Mouse (Mus musculus) MEL-GATA-1-ER (cell line): ENCODE results near the gene Dkkl1.

Experiments
- DNase-seq: peaks from one replicate; pipeline ENCODE4 v3.0.0-alpha.2; 2012; ENCODE audit warnings: low read depth; ENCODE audit errors: extremely low read depth

The Dkkl1 gene

DNA sequence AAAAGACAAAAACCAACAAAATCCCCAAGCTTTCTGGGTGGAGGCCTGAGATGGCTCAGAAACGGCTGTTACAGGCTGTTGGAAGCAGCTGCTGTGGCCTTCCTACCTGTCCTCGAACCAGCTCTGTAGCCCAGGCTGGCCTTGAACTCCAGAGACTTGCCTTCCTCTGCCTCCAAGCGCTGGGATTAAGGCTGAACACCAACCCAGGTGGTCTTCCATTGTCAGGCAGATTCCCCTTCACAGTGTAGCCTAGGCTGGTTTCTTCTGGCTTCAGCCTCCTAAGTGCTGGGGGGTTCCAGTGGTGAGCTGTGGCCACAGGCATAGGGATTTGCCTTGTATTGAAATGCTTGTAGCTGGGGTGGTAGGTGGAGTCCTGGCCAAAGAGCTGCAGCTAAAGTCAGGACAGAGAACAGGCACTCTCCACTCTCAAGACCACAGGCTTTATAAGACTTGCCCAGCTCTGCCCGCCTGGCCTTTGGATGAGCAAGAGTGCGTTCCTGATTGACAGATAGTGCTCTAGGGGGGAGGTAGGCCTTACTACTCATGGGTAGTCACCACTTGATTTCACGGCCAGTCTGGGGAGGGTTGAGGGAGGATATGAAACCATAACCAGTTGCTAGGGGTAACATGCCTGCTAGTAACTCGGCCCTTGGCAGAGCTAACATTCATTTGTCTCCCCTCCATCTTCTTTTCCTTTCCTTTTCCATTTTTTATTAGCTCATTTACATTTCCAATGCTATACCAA, 17.7 kb upstream of the Dkkl1 start:
- no peak for DNase-seq

DNA sequence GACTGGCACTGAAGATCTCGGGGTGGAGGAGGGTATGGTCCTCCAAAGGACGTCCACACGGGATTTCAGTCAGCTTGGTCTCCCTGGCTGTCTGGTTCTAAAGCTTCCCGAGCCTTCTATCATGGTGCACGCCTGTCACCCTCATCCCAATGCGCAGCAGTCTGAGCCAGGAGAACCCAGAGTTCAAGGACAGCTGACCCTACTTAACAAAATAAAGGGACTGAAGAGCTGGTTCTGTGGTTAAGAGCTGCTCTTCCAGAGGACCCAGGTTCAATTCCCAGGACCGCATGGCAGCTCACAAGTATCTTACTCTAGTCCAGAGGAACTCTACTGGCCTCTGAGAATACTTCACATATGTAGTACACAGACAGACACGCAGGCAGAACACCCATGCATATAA, 17.1 kb upstream of the Dkkl1 start:
- DNase-seq = no peak

DNA sequence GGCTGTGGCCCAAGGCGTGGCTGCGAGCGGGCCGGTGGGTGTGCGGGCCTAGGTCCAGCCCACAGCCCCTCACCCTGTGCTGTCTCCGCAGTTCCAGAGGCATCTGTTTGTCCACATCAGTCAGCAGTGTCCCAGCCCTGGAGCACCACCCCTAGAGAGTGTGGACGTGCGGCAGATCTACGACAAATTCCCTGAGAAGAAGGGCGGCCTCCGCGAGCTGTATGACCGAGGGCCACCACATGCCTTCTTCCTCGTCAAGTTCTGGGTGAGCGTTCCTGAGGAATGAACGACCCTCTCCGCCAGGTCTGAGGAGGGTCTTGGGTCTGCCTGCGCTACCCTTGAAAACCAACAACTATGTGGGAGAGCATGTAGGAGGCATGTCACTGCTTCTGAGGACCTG, 16.6 kb upstream of the Dkkl1 start:
- no peak for DNase-seq

DNA sequence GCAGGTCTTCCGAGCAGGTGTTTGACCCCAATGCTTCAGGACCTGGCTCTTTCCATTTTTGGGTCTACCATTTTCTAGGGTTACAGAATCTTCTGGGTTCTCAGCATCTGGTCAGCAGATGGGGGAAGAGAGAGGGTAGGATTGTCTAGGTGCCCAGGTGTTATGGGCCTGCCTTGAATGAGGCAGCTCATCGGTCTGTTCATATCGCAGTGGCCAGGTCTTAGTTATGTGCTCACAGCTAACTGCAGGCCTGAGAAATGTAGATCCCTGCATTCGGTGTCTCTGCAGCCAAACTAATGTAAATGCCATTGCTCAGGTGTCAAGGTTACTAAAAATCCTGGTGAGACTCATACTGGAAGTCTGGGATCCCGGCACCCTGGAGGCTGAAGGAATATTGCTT, 14.5 kb upstream of the Dkkl1 start:
- DNase-seq = no peak

DNA sequence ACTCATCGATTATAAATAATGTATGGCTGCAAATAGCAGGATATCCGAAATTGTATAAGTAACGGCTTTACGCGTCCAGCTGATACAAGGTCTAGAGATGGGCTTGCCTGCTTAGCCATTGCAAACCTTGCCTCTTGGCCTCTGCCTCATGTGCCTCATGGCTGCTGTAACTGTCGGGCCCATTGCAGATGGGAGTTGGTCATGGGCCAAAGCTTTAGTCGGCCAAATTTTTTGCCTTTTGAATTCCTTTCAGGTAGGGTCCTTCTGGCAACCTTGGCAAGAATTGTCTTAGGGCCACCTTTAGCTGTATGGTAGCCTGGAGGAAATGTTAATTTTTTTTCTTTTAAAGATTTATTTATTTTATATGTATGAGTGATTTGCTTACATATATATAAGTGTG, 12.9 kb upstream of the Dkkl1 start:
- no peak for DNase-seq

DNA sequence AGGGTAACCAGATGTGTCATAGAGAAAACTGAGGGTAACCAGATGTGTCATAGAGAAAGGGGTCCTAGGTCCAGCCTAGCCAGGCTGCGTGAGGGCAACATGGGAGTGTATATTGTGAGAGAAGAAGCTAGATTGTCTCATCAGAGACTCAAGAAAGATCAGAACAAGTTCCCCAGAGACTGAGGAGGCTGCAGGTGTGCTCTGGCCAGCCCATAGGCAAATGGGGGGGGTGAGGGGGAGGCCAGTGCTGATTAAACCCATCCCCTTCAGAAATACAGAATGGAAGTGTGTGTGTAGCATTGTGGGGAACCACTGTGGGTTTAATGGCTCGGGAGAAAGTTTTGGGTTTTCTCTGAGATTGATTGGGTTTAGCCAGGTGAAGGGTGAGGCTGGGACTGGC, 9.7 kb upstream of the Dkkl1 start:
- no peak for DNase-seq

DNA sequence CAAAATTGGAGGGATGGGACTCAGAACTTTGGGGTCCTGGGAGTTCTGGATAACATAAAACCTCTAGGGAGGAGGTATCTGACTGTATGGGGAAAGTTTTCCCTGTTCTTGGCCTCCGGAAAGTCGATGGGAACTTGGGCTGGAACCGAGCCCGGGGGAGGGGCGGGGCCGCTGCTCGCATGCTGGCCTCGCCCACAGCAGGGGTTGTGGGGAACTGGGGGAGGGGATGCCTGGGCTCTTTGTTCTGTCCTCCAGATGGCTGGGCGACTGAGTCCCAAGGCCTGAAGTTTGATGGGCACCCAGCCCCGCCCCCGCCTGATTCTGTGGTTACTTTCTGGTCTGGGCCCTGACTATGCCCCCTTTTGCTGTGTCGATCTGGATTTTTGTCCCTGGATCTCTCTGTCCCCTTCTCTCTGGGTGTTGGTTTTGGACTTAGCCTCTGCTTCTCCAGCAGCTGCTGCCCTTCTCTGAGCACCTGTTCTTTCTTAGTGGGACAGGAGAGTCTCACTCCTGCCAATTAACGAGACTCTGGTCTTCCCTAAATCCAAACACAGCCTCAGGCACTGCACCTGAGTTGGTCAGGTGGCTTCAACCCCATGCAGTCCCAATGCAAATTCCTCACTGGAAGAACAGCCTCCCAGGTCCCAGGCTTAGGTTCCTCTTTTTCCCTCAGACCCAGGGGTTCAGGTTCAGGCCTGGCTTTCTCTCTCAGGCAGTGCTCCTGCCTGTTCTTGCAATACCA, 4.7 kb upstream of the Dkkl1 start:
- no peak for DNase-seq

DNA sequence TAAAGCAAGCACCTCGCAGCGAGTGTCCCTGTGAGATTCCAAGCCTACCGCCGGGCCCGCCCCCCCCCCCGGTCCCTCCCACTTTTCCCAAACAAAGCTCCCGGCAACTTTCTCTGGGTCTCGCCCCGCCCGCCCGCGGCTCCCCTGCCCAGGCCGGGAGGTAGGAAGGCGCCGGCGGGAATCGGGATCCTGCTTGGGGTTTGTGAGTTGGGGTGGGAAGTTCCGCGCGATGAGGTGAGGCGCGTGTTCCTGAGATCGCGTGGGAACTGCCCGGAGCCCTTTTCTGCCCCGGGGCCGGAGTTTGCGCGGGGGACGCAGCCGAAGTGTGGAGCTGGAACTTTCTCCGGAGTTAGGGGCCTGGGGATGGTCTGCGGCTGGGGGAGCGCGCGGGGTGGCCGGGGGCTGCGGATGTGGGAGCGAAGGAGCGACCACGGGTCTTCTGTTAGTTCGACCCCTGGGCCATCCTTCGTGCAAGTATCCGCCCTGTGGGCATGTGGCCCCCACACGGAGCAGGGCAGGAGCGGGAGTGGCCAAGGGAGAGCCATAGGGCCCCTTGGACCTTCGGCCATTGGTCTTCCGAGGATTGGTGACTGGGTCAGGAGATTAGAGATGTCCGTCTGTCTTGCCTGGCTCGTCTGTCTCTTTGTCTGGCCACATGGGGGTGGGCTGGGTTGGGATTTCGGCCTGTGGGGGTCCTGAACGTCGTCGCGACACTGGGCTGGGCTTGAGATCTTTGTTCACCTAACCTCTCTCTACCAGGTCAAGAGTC, 3.9 kb upstream of the Dkkl1 start, which contains the start of gene Tead2:
TSS of gene Tead2 (plus strand) at position 81 of the 769 bp plus-strand sequence.
- DNase-seq = no peak

DNA sequence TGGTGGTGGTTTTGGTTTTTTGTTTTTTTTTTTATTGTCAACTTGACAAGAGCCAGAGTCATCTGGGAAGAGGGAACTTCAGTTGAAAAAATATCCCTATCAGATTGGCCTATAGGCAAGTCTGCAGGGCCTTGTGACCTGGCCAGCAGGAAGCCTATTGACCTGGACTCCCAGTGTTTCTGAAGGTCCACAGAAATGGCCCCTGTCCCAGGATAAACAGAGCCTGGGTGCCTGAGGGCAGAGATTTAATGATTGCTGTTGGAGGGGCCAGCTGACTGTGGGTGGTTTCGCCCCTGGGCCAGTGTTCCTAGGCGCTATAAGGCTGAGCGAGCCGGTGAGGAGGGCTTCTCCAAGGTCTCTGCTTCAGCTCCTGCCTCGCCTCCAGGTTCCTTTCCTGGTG, 1.8 kb upstream of the Dkkl1 start:
- no peak for DNase-seq

DNA sequence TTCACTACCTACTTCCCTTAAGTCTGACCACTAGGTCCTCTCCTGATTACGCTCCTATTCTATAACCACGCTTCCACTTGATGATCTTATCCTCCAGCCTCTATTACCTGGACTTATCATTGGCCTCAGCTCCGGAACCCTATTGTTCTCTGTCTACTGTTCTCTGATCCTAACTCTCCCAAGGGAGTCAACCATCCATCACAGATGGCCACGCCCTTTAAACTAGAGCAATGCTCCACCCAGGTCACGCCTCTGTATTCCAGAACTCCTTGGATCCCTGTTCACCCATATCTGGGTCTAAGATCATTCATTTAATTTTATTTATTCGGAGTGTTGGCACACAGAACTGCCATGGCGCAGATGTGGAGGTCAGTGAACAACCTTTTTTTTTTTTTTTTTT, 409 bp upstream of the Dkkl1 start:
- no peak for DNase-seq

DNA sequence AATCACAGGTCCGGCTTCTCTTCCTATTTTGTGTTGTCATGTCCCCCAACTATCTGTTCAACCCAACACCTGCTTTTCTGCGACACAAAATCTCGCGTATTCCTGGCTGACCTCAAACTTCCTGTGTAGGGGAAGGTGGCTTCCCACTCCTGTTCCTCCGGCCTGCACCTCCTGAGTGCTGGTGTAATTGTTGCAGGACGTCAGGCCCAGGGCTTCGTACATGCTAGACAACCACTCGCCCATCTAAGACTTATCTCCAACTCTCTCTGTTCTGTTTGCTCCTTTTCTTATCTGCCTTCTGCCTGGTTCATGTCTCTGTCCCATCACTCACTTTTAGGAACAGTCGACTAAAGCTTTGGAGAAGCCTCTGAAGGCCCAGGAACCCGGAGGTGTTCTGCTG, 877 bp downstream of the Dkkl1 start:
- DNase-seq = peak; percentile 24

DNA sequence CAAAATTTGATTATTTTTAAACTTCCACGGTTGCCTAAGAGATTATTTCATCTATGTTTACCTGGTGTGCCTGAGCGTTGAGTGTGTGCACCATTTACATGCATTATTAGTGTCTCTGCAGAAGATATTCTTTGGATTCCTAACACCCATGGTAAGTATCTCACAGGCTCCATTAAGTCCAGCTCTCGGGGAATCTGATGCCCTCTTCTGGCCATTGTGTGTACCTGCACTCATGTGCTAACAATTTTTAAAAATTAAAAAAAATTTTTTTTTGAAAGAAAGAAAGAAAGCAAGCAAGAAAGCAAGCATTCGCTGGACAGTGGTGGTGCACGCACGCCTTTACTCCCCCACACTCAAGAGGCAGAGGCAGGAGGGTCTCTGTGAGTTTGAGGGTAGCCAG, 3.7 kb downstream of the Dkkl1 start:
- no peak for DNase-seq

DNA sequence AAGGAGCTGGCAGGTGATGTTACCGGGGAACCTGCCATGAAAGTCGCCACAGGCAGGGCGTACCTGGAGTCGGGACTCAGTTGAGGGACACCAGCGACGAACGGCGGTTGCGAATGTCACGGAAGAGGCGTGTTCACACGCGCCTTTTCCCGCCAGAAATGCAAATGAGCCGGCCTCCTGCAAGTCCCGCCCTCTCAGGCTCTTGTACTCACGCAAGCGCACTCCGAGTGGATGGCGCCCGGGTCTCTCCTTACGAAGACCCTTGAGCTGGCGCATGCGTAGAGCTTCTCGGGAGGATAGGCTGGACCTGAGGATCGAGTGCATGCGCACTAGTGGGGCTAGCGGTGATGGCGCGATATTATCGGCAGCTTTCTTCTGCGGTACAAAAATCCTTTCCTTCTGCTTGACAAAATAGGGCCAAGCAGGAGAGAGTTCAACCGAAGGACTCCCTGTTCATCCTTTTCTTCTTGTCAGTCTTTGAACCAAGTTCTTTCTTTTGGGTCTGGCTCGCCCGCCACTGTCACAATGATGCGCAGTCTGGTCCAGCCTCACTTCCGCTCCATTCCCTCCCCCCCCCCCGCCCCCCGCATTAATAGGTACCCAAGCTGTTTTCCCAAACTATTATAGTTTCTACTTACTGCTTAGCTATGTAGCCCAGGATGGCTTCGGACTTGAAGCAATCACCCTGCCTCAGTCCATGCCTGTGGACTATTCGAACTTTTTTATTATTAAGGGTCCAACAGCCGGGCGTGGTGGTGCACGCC, 7.4 kb downstream of the Dkkl1 start, which contains the start of gene Ccdc155:
TSS of gene Ccdc155 (minus strand) at position 513 of the 764 bp plus-strand sequence.
- peak; percentile 93 for DNase-seq

DNA sequence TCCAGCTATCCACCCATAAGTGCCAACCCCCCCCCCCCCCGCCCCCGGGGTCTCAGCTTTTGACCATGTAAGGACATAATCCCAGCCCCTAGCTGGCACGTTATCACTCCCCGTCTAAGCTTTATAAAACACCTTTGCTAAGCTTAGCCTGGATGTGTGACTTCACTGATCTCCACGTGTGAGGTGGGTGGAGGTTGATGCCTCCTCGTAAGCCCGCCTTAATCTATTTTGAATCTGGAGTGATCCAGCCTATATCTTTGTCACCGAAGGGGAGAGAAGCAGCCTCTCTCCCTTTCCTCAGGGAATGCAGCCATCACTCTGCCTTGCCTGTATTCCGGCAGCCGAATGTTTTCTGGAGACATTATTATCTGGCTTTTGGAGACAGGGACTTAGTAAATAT, 9.3 kb downstream of the Dkkl1 start:
- no peak for DNase-seq

DNA sequence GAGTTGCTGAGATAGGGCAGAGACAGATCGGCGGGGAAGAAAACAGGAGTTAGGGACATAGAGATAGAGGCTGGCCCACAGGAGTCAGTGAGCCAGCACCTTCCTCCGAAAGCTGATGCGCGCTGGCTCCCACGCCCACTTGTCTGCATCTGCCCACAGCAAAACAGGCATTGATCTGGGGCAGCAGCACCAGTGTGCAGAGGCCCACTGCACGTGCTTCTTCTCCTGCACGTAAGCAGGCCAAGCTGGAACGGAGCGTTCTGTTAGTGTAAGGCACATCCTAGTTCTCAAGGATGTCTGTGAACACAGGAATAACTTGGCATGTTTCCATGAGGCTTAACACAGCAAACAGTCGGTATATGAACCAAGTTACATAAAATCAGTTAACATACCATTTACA, 13.0 kb downstream of the Dkkl1 start:
- no peak for DNase-seq

DNA sequence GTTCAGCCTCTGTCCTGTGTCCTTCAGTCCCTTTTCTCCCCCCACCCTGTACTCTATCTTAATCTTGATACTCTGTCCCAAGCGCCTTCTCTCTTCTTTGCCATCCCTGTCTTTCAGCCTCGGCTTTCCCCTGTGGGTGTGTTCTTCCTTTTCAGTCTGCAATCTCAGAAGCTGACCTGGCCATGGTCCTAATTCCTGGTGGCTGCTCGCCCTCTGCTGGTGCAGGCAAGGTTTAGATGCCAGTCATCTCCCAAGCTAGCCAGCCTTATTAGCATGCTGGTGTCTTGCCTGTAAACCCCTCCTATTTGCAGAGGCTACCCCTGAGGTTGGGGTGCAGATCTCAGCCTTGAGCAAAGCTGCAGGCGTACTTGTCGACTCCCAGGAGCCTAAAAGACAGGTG, 13.5 kb downstream of the Dkkl1 start:
- DNase-seq = no peak

DNA sequence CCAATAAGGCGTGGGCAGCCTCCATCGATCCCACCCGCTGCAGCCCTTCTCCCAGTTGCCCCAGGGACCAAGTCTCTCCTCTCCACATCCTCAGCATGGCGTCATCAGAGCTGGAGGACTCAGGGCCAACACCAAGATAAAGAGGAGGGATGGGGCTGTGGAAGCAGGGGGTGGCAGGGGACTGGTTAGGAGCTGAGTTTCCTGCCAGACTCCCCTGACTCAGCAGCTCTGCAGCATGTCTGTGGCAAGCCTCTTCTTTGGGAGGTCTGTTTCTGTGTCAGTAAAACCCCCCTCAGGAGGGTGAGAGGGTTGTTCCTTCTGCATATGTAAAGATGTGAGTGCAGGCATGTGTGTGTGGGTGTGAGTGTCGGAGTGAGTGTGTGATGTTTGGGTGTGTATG, 15.0 kb downstream of the Dkkl1 start:
- no peak for DNase-seq

DNA sequence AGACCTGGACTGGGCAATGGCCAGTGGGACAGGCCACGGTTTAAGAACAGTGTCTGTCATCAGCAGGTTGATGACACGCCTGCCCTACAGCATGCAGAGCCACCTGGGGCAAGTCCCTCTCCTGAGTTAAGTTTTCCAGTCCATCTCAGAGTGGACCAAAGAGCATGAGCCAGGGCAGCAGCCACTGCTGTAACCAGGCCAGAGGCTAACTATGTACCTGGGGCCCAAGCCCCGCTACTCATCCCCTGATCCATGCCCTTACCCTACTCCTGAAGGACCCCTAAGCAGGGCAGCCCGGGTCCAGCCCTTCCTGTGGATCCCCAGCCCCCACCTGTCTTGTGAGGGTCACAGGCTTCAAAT, 15.8 kb downstream of the Dkkl1 start:
- no peak for DNase-seq

DNA sequence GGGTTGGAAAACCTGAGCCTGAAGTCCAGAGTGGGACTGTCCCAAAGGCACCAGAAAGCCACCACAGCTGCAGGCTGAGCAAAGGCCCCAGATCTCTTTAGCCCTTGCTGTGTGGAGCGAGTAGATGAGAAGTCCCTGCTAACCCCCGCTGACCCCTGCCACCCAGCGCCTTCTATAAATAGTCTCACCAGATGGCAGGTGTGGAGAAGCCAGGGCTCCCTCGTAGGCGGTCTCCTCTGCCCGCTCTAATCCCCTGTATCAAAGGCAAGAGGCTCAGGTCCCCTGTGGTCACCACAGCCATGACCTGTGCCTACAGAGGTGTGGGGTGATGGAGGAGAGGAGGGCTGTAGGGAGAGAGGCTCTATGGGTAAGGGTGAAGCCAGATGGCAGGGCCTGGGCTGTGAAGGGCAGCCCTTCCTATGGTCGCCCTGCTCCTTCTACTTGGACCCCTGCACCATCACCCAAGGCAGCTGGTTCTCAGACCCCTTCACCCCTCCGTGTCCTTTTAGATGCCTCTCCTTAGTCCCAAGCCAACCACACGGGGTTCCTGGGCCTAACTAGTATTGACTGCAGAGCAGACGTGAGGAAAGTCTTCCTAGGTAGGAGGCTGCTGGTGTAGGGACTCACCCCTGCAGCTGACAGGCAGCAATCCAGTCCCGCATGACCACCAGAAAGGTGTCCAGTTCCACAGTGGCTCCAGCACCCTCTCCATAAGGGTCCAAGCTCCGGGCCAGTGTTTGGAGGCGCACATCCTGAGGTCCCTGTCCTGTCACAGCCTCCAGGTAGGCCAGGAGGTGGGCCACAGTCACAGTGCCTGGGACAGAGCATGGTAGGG, 16.4 kb downstream of the Dkkl1 start:
- DNase-seq = no peak
